Mouse (Mus musculus): ENCODE measurements around the gene Slc7a8. TPM values are rescaled to one million over a fixed set of nuclear protein-coding genes. Genes with fewer than 3 reads are reported as not detected.

Gene Slc7a8
- polyA plus RNA-seq, 2 experiments = 4.5 to 5.8 TPM

- no peaks in the 10 kb centered on the region for H3K36me3 ChIP-seq (ENCODE audit: control insufficient read depth, insufficient read depth, low read length)
- no peak overlapping the region for H3K27ac ChIP-seq (replicated peaks; ENCODE audit: low read depth, low read length)
- DNase-seq (ENCODE audit: low spot score) = no peak
- H3K4me1 ChIP-seq (ENCODE audit: control insufficient read depth, insufficient read depth, low read length) = peaks cover 6% of the 10 kb centered on the region
- TF ChIP-seq POLR2A (IDR thresholded peaks at IDR 0.05; ENCODE audit: borderline replicate concordance, extremely low read depth, insufficient read depth, insufficient read length) = no peak
- H3K4me2 ChIP-seq (replicated peaks; ENCODE audit: low read depth, low read length, severe bottlenecking) = no peak overlapping the region
- H3K9ac ChIP-seq (ENCODE audit: low read depth, low read length, severe bottlenecking) = no peak overlapping the region
- no peaks in the 10 kb centered on the region for H3K9me3 ChIP-seq (ENCODE audit: control insufficient read depth, low read length)
- ATAC-seq (ENCODE audit: low FRiP score, low read depth) = no peak
- no peak overlapping the region for H3K4me3 ChIP-seq (replicated peaks; ENCODE audit: low read length)
- WGBS = 70% methylated on average over 4 of the region's 4 CpGs
- no peaks in the 10 kb centered on the region for H3K27me3 ChIP-seq (ENCODE audit: control insufficient read depth, insufficient read depth, low read length)
Measured at GRCm38 (mm10) chr14:54749238-54749637, 32.5 kb downstream of the Slc7a8 start.

GRCm38 (mm10) chr14:54747942-54748917 is 33.5 kb downstream of the Slc7a8 start:
- H3K9ac ChIP-seq (ENCODE audit: low read depth, low read length, severe bottlenecking) = no peak overlapping the region
- H3K4me2 ChIP-seq (replicated peaks; ENCODE audit: low read depth, low read length, severe bottlenecking) = no peak overlapping the region
- no peaks in the 10 kb centered on the region for H3K27me3 ChIP-seq (ENCODE audit: control insufficient read depth, insufficient read depth, low read length)
- 75% methylated on average over 16 of the region's 16 CpGs for WGBS
- H3K36me3 ChIP-seq (ENCODE audit: control insufficient read depth, insufficient read depth, low read length) = no peaks in the 10 kb centered on the region
- no peaks in the 10 kb centered on the region for H3K9me3 ChIP-seq (ENCODE audit: control insufficient read depth, low read length)
- no peak overlapping the region for H3K27ac ChIP-seq (replicated peaks; ENCODE audit: low read depth, low read length)
- TF ChIP-seq POLR2A (IDR thresholded peaks at IDR 0.05; ENCODE audit: borderline replicate concordance, extremely low read depth, insufficient read depth, insufficient read length) = no peak
- no peaks in the 10 kb centered on the region for H3K4me1 ChIP-seq (ENCODE audit: control insufficient read depth, insufficient read depth, low read length)
- H3K4me3 ChIP-seq (replicated peaks; ENCODE audit: low read length) = no peak overlapping the region
- ATAC-seq (ENCODE audit: low FRiP score, low read depth) = no peak
- no peak for DNase-seq (ENCODE audit: low spot score)

- Histone ChIP-seq H3K9ac (ENCODE audit: low read depth, low read length, severe bottlenecking) (no peak overlapping the region), H3K4me2 (replicated peaks; ENCODE audit: low read depth, low read length, severe bottlenecking) (no peak overlapping the region), H3K36me3 (ENCODE audit: control insufficient read depth, insufficient read depth, low read length) (no peaks in the 10 kb centered on the region), H3K4me3 (replicated peaks; ENCODE audit: low read length) (no peak overlapping the region), H3K27me3 (ENCODE audit: control insufficient read depth, insufficient read depth, low read length) (no peaks in the 10 kb centered on the region), H3K27ac (replicated peaks; ENCODE audit: low read depth, low read length) (no peak overlapping the region), H3K4me1 (ENCODE audit: control insufficient read depth, insufficient read depth, low read length) (no peaks in the 10 kb centered on the region), H3K9me3 (ENCODE audit: control insufficient read depth, low read length) (no peaks in the 10 kb centered on the region)
- ATAC-seq (ENCODE audit: low FRiP score, low read depth) (no peak), DNase-seq (ENCODE audit: low spot score) (no peak)
- no peak for TF ChIP-seq POLR2A (IDR thresholded peaks at IDR 0.05; ENCODE audit: borderline replicate concordance, extremely low read depth, insufficient read depth, insufficient read length)
- WGBS = 94% methylated on average over 9 of the region's 9 CpGs
Measured at GRCm38 (mm10) chr14:54746038-54746437, 35.7 kb downstream of the Slc7a8 start.

- DNase-seq (ENCODE audit: low spot score) = no peak
- no peak overlapping the region for H3K4me2 ChIP-seq (replicated peaks; ENCODE audit: low read depth, low read length, severe bottlenecking)
- no peak overlapping the region for H3K4me3 ChIP-seq (replicated peaks; ENCODE audit: low read length)
- no peak overlapping the region for H3K9ac ChIP-seq (ENCODE audit: low read depth, low read length, severe bottlenecking)
- no peaks in the 10 kb centered on the region for H3K27me3 ChIP-seq (ENCODE audit: control insufficient read depth, insufficient read depth, low read length)
- H3K9me3 ChIP-seq (ENCODE audit: control insufficient read depth, low read length) = no peaks in the 10 kb centered on the region
- no peak for ATAC-seq (ENCODE audit: low FRiP score, low read depth)
- no peak overlapping the region for H3K27ac ChIP-seq (replicated peaks; ENCODE audit: low read depth, low read length)
- TF ChIP-seq POLR2A (IDR thresholded peaks at IDR 0.05; ENCODE audit: borderline replicate concordance, extremely low read depth, insufficient read depth, insufficient read length) = no peak
- H3K4me1 ChIP-seq (ENCODE audit: control insufficient read depth, insufficient read depth, low read length) = no peaks in the 10 kb centered on the region
- no peaks in the 10 kb centered on the region for H3K36me3 ChIP-seq (ENCODE audit: control insufficient read depth, insufficient read depth, low read length)
- WGBS = 46% methylated on average over 8 of the region's 8 CpGs
Measured at GRCm38 (mm10) chr14:54744473-54744872, 37.3 kb downstream of the Slc7a8 start.

GRCm38 (mm10) chr14:54742375-54742774 is 39.4 kb downstream of the Slc7a8 start:
- TF ChIP-seq POLR2A (IDR thresholded peaks at IDR 0.05; ENCODE audit: borderline replicate concordance, extremely low read depth, insufficient read depth, insufficient read length) = no peak
- no peak overlapping the region for H3K4me3 ChIP-seq (replicated peaks; ENCODE audit: low read length)
- ATAC-seq (ENCODE audit: low FRiP score, low read depth) (no peak), DNase-seq (ENCODE audit: low spot score) (no peak)
- H3K4me2 ChIP-seq (replicated peaks; ENCODE audit: low read depth, low read length, severe bottlenecking) = no peak overlapping the region
- no peaks in the 10 kb centered on the region for H3K36me3 ChIP-seq (ENCODE audit: control insufficient read depth, insufficient read depth, low read length)
- no peak overlapping the region for H3K9ac ChIP-seq (ENCODE audit: low read depth, low read length, severe bottlenecking)
- no peaks in the 10 kb centered on the region for H3K27me3 ChIP-seq (ENCODE audit: control insufficient read depth, insufficient read depth, low read length)
- H3K27ac ChIP-seq (replicated peaks; ENCODE audit: low read depth, low read length) = no peak overlapping the region
- no peaks in the 10 kb centered on the region for H3K4me1 ChIP-seq (ENCODE audit: control insufficient read depth, insufficient read depth, low read length)
- 75% methylated on average over 2 of the region's 2 CpGs for WGBS
- H3K9me3 ChIP-seq (ENCODE audit: control insufficient read depth, low read length) = no peaks in the 10 kb centered on the region

Data from limb, embryonic 14.5 days (tissue).